Mouse (Mus musculus): Measurements from ENCODE around the gene Hoxa11. TPM values are rescaled to one million over a fixed set of nuclear protein-coding genes. Genes with fewer than 3 reads are reported as not detected.
A peak's percentile ranks its signal among the peaks of the same experiment; 100 is the strongest.

Hoxa11 gene
- polyA plus RNA-seq, 1 experiment from 2014 or later: not detected

GRCm38 (mm10) chr6:52259811-52260261, 14.2 kb upstream of the Hoxa11 start:
- Histone ChIP-seq H3K36me3 (ENCODE audit: insufficient read depth) (no peaks in the 10 kb centered on the region), H3K9me3 (ENCODE audit: low read depth, low read length) (no peaks in the 10 kb centered on the region), H3K27ac (ENCODE audit: low read depth) (no peak overlapping the region), H3K4me1 (ENCODE audit: insufficient read depth) (no peaks in the 10 kb centered on the region), H3K27me3 (ENCODE audit: insufficient read depth, low read length) (peaks cover 88% of the 10 kb centered on the region), H3K4me2 (peak overlapping the region; percentile 67), H3K4me3 (ENCODE audit: low read depth, low read length) (peak overlapping the region; percentile 30), H3K9ac (no peak overlapping the region)
- 1% methylated on average over 33 of the region's 39 CpGs for WGBS
- no peak for ATAC-seq (ENCODE audit: insufficient read depth)
- TF ChIP-seq CTCF (IDR thresholded peaks at IDR 0.05; ENCODE audit: low read depth): no peak
- no peak for DNase-seq

DNA sequence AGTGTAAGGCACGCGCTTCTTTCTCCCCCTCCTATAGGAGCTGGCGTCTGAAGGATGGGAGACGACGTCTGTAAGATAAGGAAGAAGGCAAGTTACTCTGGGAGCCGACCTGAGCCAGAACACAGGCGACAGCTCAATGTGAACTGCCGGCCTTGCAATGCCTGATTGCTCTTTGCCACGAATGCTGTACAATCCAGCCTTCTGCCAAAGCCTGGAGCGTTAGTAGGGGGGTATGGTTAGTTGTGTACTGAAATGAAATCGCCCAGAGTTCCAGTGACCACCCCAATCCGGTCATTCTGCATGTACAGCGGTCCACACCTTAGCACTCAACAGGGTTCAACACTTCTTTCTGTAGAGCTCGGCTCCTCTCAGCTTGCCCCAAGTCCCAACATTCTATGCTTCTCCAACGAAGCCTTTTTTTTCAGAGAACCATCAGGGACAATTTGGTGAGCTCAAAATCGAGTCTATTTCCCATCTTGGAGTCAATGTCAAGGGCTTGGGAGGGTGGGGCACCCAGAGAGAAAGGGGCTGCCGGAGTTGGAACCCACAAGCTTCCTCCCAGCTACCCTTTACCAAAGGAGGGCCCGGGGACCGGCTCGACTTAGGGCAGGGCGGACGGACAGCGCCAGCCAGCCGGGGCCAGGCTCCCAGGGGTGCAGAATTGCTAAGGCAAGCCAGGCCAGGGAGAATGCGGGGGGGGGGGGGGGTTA, 13.6 kb upstream of the Hoxa11 start:
- no peaks in the 10 kb centered on the region for H3K9me3 ChIP-seq (ENCODE audit: low read depth, low read length)
- H3K27ac ChIP-seq (ENCODE audit: low read depth): no peak overlapping the region
- ATAC-seq (ENCODE audit: insufficient read depth) (no peak), DNase-seq (no peak)
- no peak for TF ChIP-seq CTCF (IDR thresholded peaks at IDR 0.05; ENCODE audit: low read depth)
- peaks cover 88% of the 10 kb centered on the region for H3K27me3 ChIP-seq (ENCODE audit: insufficient read depth, low read length)
- no peak overlapping the region for H3K9ac ChIP-seq
- no peak overlapping the region; the same call in 1 of the 2 replicates for H3K4me2 ChIP-seq
- no peaks in the 10 kb centered on the region for H3K4me1 ChIP-seq (ENCODE audit: insufficient read depth)
- H3K36me3 ChIP-seq (ENCODE audit: insufficient read depth): no peaks in the 10 kb centered on the region
- WGBS: 3% methylated on average over 24 of the region's 25 CpGs
- peak overlapping the region; percentile 30; the same call in 1 of the 2 replicates for H3K4me3 ChIP-seq (ENCODE audit: low read depth, low read length)

- ATAC-seq (ENCODE audit: insufficient read depth) (no peak), DNase-seq (peak; percentile 94)
- H3K4me1 ChIP-seq (ENCODE audit: insufficient read depth): no peaks in the 10 kb centered on the region
- no peak overlapping the region for H3K4me3 ChIP-seq (ENCODE audit: low read depth, low read length)
- no peak overlapping the region for H3K9ac ChIP-seq
- H3K4me2 ChIP-seq: no peak overlapping the region
- H3K36me3 ChIP-seq (ENCODE audit: insufficient read depth): no peaks in the 10 kb centered on the region
- peaks cover 88% of the 10 kb centered on the region for H3K27me3 ChIP-seq (ENCODE audit: insufficient read depth, low read length)
- peak; percentile 84 for TF ChIP-seq CTCF (IDR thresholded peaks at IDR 0.05; ENCODE audit: low read depth)
- H3K9me3 ChIP-seq (ENCODE audit: low read depth, low read length): no peaks in the 10 kb centered on the region
- no peak overlapping the region for H3K27ac ChIP-seq (ENCODE audit: low read depth)
- WGBS: under 1% methylated on average over 6 of the region's 6 CpGs
Measured at GRCm38 (mm10) chr6:52256956-52257355, 11.3 kb upstream of the Hoxa11 start.

DNA sequence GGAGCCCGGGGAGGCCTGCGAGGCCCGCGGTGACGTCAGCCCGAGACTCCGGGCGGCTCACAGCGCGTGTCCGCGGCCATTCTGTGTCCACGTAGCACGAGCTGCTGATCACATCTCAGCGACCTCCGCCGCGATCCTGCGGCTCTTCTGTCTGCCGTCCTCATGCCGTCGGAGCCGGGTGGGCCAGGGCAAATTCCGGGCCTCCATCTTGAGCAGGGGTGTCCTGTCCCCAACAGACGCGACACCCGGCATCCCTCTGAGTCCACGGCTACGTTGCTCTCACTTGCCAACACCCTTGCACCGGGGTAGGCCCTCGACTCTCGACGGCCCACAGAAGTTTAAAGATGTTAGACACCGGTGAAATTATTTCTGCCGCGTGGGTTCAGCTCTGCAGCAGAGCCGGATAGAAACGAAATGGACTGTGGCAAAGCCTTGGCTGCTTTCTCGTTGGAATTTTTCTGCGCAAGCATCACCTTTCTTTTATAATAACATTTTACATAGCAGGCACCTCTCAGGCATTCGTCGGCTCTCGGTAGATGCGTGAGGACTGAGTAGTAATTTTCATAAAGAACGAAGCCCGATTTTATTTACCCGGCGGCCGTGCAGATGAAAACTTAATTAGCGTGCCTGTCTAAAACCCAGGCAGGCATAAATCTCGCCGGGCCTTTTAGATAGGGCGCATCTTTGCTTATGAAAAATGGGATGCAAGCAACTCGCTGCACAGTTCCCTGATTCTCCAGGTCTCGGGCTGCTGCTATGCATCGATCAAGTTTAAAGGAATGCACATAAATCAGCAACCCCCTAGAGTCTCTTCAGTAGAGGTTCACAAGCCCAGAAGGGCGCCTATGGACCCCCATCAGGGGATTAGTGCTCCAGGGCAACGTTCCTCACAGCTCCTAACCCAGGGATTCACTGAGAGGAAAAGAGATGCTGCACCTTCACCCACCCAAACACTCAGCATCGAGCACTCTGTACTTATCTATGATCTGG, 8.2 kb upstream of the Hoxa11 start:
- ATAC-seq (ENCODE audit: insufficient read depth): peak; percentile 41; the same call in 1 of the 2 replicates
- H3K9ac ChIP-seq: no peak overlapping the region
- no peaks in the 10 kb centered on the region for H3K4me1 ChIP-seq (ENCODE audit: insufficient read depth)
- 1% methylated on average over 59 of the region's 59 CpGs for WGBS
- H3K4me2 ChIP-seq: peak overlapping the region; percentile 45
- H3K27ac ChIP-seq (ENCODE audit: low read depth): no peak overlapping the region
- H3K9me3 ChIP-seq (ENCODE audit: low read depth, low read length): no peaks in the 10 kb centered on the region
- no peak for TF ChIP-seq CTCF (IDR thresholded peaks at IDR 0.05; ENCODE audit: low read depth)
- no peak overlapping the region for H3K4me3 ChIP-seq (ENCODE audit: low read depth, low read length)
- H3K36me3 ChIP-seq (ENCODE audit: insufficient read depth): no peaks in the 10 kb centered on the region
- no peak for DNase-seq
- H3K27me3 ChIP-seq (ENCODE audit: insufficient read depth, low read length): peaks cover 95% of the 10 kb centered on the region

DNA sequence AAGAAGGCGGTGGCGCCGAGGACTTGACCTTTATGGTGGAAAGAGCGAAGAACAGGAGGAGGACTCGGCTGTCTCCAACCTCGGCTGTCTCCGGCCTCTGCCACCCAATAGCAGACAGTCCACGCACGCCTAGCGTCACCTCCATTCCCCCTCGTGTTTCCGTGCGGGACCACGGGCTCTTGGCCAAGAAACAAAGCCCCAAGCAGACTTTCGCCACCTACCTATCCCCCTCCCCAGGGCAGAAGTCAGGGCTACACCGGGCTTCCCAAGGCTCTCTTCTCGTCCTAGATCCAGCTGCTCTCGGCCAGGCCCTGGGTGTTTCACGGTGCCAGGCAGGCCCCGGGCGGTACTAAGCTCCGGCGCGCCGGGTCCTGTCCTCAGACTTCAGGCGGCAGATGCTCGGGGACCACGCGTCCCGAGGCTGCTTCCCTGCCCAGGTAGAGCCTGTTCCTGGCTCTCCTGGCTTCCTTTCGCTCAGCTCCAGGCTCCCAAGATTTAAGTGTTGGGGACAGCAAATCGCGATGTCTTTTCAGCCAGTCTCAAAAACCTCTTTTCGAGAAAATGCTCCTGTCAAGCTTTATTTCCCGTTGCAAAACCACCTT, 7.3 kb upstream of the Hoxa11 start:
- no peak for TF ChIP-seq CTCF (IDR thresholded peaks at IDR 0.05; ENCODE audit: low read depth)
- WGBS: 2% methylated on average over 35 of the region's 35 CpGs
- no peak overlapping the region for H3K27ac ChIP-seq (ENCODE audit: low read depth)
- DNase-seq (no peak), ATAC-seq (ENCODE audit: insufficient read depth) (no peak)
- H3K9ac ChIP-seq: no peak overlapping the region
- H3K9me3 ChIP-seq (ENCODE audit: low read depth, low read length): no peaks in the 10 kb centered on the region
- H3K4me1 ChIP-seq (ENCODE audit: insufficient read depth): no peaks in the 10 kb centered on the region
- H3K36me3 ChIP-seq (ENCODE audit: insufficient read depth): no peaks in the 10 kb centered on the region
- no peak overlapping the region; the same call in 1 of the 2 replicates for H3K4me2 ChIP-seq
- H3K27me3 ChIP-seq (ENCODE audit: insufficient read depth, low read length): peaks cover 95% of the 10 kb centered on the region
- H3K4me3 ChIP-seq (ENCODE audit: low read depth, low read length): 0 out of 2 replicates have a peak overlapping the region, but pooled peaks have one; percentile 3

- Histone ChIP-seq H3K9ac (no peak overlapping the region), H3K4me2 (no peak overlapping the region), H3K27me3 (ENCODE audit: insufficient read depth, low read length) (peaks cover 96% of the 10 kb centered on the region), H3K4me3 (ENCODE audit: low read depth, low read length) (0 out of 2 replicates have a peak overlapping the region, but pooled peaks have one; percentile 3), H3K9me3 (ENCODE audit: low read depth, low read length) (no peaks in the 10 kb centered on the region), H3K36me3 (ENCODE audit: insufficient read depth) (no peaks in the 10 kb centered on the region), H3K4me1 (ENCODE audit: insufficient read depth) (no peaks in the 10 kb centered on the region), H3K27ac (ENCODE audit: low read depth) (no peak overlapping the region)
- DNase-seq (no peak), ATAC-seq (ENCODE audit: insufficient read depth) (no peak)
- TF ChIP-seq CTCF (IDR thresholded peaks at IDR 0.05; ENCODE audit: low read depth): no peak
- WGBS: 6% methylated on average over 24 of the region's 24 CpGs
Measured at GRCm38 (mm10) chr6:52252016-52252774, 6.6 kb upstream of the Hoxa11 start.
